Mouse (Mus musculus) testis, adult 10 weeks (tissue): Measurements from ENCODE around the gene Cstf2t. TPM values are rescaled to one million over a fixed set of nuclear protein-coding genes. Genes with fewer than 3 reads are reported as not detected.

Experiments used
- polyA plus RNA-seq: library from polyadenylated mRNA; stranded (reverse); fragments of 350-450 nt; fragmentation: Illumina TruSeq; extraction: RNeasy Lipid Tissue Mini Kit (QIAGEN cat#74804); gene quantifications from one replicate; pipeline ENCODE4 v1.2.3, GENCODE M21; 2014; ENCODE audit warnings: low read depth, low replicate concordance

Gene Cstf2t
- polyA plus RNA-seq, result 32.4 TPM

DNA sequence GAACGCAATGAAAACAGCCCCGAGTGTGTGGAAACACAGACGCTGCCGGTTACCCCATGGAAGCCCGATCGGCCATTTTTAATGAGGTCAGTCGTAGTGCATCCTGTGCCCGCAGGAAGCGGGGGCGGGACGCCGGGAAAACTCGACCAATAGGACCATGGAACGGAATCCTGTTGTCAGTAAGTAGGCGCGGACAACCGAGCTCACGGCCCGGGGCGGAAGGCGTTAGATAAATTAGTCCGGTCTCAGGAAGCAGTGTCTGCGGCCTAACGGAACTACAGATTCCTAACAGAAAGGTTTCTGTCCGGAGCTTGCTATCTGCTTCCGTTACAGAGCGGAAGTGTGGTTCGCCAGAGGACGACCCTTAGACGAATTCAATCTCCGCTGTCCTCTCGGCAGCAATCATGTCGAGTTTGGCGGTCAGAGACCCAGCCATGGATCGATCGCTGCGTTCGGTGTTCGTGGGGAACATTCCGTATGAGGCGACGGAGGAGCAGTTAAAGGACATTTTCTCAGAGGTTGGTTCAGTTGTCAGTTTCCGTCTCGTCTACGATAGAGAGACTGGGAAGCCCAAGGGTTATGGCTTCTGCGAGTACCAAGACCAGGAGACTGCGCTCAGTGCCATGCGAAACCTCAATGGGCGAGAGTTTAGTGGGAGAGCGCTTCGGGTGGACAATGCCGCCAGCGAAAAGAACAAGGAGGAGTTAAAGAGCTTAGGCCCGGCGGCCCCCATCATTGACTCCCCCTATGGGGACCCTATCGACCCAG lies at the start of gene Cstf2t:
Gene Cstf2t (plus strand): TSS at position 176 of the 768 bp plus-strand sequence.

